Mouse (Mus musculus) E14TG2a.4 (cell line): ENCODE measurements around the gene Nagpa.

ENCODE experiments used
- CTCF ChIP-seq: conservative IDR thresholded peaks from 2 replicates; pipeline ENCODE4 v1.5.1; 2014; ENCODE audit warnings: low read length
- POU5F1 ChIP-seq: IDR thresholded peaks from 2 replicates; pipeline ENCODE4 v1.6.1; 2014; ENCODE audit warnings: low read length, borderline replicate concordance

DNA sequence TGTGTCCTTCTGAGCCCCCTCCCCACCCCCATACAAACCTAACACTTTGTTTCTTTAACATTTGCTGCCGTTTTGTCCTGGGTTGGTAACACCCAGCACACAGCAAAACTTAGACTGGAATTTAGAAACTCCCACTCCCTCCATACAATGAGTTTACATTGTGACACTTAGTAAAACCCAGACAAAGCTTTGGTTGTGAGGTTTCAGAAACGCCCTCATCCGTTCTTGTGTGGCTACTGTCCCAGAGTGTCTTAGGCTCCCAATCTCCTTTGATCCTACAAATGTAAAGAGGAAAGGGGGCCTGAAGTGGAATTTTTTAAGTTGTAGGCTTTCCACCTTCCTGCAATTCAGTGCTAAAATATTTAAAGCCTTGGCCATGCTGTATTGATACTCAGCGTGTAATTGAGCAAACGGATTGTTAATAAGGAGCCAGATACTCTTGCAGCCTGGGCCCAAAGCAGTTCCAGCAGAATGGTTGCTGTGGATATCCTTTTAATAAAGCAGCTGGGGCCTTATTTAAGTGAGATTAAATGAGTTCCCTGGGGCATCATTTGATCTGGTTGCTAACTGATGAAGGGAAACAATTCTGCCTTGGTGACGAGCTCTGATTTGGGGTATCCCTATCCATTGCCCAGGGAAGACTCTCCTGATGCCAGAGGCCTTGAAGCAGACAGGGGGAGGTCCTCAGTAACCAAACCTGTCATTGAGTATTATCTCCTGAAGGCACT lies 50.3 kb downstream of the Nagpa start:
- TF ChIP-seq CTCF = no peak
- no peak for TF ChIP-seq POU5F1
